Mouse (Mus musculus) layer of hippocampus, adult 9-11 months (tissue): ENCODE measurements around the gene Brox.

ENCODE experiments used
- DNase-seq: peaks from one replicate; pipeline ENCODE4 v3.0.0; 2022

Brox gene

GRCm38 (mm10) chr1:183267666-183268065 lies 29.4 kb downstream of the Brox start:
- no peak for DNase-seq

DNA sequence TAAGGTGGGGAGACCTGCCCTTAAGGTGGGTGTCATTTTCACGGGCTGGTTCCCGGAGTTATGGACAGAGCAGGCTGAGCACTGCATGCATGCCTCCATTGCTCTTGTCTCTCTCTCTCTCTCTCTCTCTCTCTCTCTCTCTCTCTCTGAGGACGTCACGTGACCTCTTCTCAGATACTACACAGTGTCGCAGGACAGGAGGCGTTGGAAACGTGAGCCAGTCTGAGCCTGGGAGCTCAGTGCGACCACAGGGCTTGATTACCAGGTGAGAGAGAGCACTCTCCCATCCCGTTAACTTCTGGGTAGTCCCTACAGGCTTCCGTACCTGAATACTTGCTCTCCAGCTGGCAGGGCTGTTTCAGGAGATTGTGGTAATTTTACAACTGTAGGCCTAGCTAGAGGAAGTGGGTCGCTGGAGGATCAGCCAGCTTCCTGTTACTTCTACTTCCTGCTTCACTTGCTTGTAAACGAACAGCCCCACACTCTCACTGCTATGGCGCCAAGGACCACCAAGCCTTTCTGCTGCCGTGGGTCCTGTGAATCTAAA lies 31.1 kb downstream of the Brox start:
- DNase-seq: peak; percentile 25

DNA sequence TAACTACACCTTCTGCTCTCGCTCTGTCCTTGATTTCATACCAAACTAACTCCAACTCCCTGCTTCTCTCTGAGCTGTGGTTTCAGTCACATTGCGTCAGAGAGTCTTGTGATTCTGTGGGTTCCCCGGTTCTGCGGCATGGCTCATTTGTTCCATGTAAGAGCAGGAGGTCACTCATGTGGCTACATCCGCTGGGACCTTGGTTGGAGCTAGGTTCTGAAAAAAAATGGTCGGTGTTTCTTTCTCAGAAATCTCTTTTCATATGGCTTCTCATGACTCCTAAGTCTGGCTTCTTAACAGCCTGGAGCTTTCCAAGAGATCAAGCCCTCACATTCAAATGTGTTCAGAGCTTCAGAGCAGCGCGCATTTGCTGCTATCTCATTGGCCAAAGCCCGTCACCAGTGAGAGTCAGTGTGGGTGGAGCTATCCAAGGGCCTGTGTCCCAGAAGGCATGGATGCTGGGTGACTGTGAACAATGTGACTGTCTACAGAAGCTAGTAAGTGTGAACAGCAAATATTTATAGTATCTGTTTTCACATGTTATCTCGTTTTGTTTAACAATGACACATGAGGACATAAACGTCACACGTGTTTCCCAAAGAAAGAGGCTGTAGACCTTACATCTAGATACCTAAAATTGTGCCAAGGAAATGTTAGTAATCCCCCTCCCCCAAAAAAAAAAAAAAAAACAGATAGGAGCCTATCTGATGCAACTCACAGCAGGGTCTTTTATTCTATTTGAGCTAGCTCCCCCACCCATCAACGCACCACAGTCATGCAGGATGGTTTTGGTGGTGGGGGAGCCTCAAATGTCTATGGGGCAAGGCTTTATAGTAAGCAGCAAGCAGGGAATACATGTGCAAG lies 32.7 kb downstream of the Brox start:
- DNase-seq: peak; percentile 58

DNA sequence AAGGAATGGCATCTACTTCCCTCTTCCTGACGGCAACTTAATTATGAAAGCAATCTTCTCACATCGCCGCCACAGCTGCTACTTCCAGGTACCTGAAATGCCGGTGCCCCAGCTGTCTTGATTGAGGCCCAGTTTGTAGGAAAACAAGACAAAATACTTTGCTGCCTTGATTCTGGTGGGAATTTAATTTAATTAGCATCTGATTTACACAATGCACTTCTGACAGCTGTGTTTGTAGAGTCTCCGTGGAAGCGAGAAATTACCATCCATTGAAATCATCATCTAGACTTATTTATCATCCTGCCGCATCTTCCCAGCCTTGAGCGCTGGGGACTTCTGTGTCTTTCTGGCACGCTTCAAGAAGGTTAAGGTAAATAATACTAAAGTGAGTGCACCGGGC lies 44.5 kb downstream of the Brox start:
- no peak for DNase-seq

- DNase-seq: no peak
These were observed 45.3 kb downstream of the Brox start for GRCm38 (mm10) chr1:183251818-183252217.

GRCm38 (mm10) chr1:183250612-183251011 lies 46.5 kb downstream of the Brox start:
- DNase-seq: no peak

DNA sequence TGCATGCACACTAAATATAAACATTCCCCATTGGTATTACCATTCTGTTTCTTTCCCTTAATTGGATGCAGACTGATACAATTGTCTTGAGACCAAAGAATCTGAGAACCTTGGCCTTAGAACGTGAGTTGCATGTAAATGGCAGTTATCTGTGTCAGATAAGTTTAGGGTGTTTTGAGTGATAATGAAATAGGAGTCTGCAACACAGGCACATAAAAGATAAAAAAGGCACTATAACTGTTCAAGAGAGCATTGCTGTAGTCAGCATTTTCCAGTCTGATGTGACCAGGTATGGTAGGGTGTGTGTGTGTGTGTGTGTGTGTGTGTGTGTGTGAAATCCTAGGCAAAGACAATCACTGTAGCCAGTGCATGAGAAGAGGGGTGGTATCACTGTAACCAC lies 48.9 kb downstream of the Brox start:
- DNase-seq: no peak

- DNase-seq: no peak
These were observed 53.8 kb downstream of the Brox start for GRCm38 (mm10) chr1:183243293-183243692.

- DNase-seq: no peak
These were observed 59.2 kb downstream of the Brox start for GRCm38 (mm10) chr1:183237901-183238300.

DNA sequence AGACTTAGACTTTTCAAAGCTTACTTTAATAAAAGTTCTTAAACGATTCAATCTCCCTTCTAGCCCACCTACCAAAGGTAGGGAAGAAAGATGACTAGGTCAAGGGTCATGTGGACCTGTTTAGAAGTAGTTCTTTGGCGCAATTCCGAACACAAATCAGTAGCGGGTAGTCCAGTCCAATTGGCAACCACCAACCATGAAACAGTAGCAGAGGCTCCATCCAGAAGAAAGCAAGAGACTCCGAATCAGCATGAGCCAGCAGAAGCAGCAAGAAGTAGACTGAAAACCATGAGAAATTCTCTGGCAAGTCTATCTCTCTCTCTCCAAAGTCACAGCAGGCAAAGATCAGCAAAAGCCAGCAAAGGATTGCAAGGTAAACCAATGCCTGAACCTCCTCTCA lies 60.6 kb downstream of the Brox start:
- DNase-seq: no peak

DNA sequence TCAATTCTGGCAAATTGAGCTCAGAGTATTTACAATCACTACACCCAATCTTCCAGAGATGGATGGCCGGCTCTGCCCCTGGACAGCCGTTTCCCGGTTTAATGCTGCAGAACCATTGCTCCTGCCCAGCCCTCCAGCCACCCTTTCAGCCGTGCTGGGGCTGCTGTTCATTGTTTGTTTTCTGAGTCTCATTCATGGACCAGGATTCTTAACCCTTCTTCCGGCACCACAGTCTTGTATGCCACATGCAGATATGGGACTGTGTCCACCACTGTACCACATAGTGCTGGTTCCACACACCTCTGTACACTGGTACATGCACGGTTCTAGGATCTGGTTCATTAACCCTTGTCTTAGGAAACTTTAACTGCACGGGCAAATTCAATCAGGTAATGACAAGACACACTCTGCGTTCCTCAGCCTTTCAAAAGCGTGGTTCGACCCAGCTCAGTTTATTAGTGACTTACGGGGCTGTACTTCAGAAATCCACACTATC lies 63.3 kb downstream of the Brox start:
- no peak for DNase-seq

DNA sequence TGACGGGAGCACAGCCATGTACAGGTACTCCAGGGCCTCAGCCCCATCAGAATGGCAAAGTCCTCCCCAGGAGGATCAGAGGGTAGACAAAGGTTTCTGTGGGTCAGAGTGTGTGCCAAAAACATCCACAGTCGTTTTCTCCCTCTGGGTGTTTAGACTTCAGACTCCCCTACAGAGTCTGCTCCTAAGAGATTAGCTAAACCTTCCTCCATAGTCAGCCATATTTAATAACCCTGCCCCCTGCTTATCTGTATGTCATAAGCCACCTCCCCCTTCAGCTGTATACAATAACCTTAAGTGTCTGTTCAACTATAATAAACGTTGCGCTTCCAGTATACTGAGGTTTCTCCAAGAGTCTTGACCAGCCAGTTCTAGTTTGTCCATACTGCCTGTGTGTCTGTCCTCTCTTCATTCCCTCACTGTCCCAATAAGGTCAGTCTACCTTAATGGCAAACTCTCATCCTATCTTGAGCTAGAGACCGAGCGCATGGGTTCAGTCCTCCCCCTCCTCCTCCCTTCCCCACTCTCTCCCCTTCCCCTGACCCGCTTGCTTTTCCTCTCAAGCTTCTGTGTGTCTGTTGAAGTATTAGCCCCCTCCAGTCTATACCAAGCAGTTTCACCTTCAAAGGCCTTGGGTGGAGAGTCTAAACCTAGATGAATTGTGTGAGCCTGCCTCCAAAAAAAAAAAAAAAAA lies 63.9 kb downstream of the Brox start:
- no peak for DNase-seq

GRCm38 (mm10) chr1:183227469-183227868 lies 69.6 kb downstream of the Brox start:
- DNase-seq: no peak
